Mouse (Mus musculus): ENCODE measurements around the gene Wdr66. TPM values are rescaled to one million over a fixed set of nuclear protein-coding genes. Genes with fewer than 3 reads are reported as not detected.

Gene Wdr66
- polyA plus RNA-seq, 1 experiment = 1.3 TPM

DNA sequence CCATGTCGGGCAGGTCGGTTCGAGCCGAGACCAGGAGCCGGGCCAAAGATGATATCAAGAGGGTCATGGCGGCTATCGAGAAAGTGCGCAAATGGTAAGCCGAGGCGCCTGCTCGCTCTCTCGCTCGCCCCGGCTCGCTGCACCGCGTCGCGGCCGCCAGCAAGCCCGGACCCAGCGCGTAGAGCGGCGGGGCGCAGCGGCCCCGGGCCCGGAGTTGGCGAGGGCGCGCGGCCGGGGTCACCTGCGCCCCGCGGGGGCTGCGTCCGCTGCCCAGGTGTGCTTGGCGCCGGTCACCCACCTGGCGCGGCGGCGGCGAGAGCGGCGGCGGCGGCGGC is 92.7 kb downstream of the Wdr66 start:
- H3K4me3 ChIP-seq (replicated peaks; ENCODE audit: insufficient read depth, low read depth, low read length) = peak overlapping the region; percentile 62
- H3K27ac ChIP-seq (ENCODE audit: insufficient read depth, low read length) = peak overlapping the region; percentile 68
- H3K27me3 ChIP-seq (ENCODE audit: control insufficient read depth, insufficient read depth, low read length) = no peaks in the 10 kb centered on the region
- H3K4me1 ChIP-seq (ENCODE audit: control insufficient read depth, insufficient read depth, low read length) = peaks cover 8% of the 10 kb centered on the region
- TF ChIP-seq POLR2A (IDR thresholded peaks at IDR 0.05; ENCODE audit: borderline replicate concordance, insufficient read depth, low read length) (no peak), CTCF (IDR thresholded peaks at IDR 0.05; ENCODE audit: borderline replicate concordance, insufficient read depth, low read depth, low read length) (no peak)
- 0% methylated on average over 34 of the region's 51 CpGs for WGBS
- DNase-seq = no peak

DNA sequence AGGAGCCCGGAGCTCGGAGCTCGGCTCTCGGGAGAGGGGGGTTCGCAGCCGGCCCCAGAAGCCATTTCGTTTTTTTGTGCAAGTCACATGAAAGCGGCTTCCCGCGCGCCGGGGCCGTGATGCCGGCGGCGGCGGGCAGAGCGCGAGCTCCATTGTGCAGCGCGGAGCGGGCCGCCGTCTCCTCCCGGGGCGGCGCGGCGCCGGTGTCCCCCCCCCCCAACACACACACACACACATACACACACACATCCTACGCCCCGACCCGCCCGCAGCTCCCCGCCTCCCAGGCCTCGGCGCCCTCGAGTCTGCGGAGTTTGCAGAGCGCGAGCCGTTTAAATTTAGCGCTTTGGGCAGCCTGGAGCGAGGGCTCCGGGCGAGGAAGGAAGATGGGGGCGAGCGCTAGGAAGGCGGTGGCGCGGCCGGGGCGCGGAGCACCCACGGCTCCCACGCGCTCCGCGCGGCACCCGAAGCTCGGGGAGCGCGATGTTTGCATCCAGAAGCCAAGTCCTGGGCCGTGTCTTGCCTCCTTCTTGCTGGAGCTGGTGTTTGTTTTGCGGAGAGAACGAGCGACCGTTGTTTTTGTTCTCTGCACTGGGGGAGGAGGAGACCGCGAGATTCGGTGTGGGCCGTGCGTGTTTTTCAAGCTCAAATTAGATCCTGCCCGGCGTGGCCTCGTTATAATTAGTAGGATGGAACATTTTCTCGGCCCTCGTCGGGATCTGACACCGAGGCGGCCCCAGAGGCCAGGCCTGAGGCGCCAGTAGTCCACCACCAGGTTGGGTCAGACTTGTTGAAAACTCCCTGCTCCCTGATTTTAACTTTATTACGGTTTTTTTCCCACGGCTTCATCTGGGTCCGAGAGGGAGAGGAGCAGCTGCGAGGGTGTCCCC is 93.3 kb downstream of the Wdr66 start:
- Histone ChIP-seq H3K4me3 (replicated peaks; ENCODE audit: insufficient read depth, low read depth, low read length) (peak overlapping the region; percentile 62), H3K27me3 (ENCODE audit: control insufficient read depth, insufficient read depth, low read length) (no peaks in the 10 kb centered on the region), H3K27ac (ENCODE audit: insufficient read depth, low read length) (peak overlapping the region; percentile 68), H3K4me1 (ENCODE audit: control insufficient read depth, insufficient read depth, low read length) (peaks cover 9% of the 10 kb centered on the region)
- TF ChIP-seq CTCF (IDR thresholded peaks at IDR 0.05; ENCODE audit: borderline replicate concordance, insufficient read depth, low read depth, low read length) = no peak
- TF ChIP-seq POLR2A (IDR thresholded peaks at IDR 0.05; ENCODE audit: borderline replicate concordance, insufficient read depth, low read length) = no peak
- peak; percentile 61 to 69 for DNase-seq
- under 1% methylated on average over 85 of the region's 87 CpGs for WGBS

DNA sequence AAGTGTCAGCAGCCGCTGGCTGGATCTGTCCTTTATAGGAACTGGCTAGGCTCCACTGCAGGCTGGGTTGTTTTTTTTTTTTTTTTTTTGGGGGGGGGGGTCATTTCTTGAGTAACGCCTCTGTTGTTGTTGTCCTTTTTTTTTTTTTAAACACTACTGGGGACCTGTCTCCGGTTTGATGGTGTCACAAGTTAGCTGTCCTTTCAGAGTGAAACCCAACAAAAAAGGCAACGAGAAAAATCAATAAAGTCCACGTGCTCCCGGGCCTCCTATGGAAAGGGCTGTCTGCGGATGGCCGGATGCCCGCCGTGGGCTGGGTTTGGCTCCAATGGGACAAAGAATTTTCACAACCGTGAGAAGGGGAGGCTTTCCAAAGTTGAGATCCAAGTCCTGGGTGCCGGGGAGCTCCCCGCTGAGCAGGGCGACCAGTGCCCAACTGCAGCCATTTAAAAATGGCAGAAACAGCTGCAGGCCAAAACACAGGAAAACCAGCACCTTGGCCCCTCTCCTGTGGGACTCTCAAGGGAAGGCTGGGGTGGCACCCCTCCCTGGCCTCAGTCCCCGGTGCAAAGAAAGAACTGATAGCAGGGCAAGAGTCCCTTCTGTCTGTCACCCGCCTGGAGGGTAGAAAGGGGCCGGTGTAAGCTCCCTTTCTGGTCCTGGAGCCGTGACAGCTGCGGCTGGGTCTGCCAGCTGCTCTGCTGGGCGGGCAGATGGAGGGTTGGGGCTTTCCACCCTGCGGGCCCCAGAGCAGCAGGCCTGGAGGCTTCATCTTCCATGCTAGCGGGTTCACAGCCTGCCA is 94.2 kb downstream of the Wdr66 start:
- WGBS = 2% methylated on average over 22 of the region's 22 CpGs
- Histone ChIP-seq H3K27me3 (ENCODE audit: control insufficient read depth, insufficient read depth, low read length) (no peaks in the 10 kb centered on the region), H3K4me1 (ENCODE audit: control insufficient read depth, insufficient read depth, low read length) (peaks cover 14% of the 10 kb centered on the region), H3K27ac (ENCODE audit: insufficient read depth, low read length) (peak overlapping the region; percentile 68; the same call in 1 of the 2 replicates), H3K4me3 (replicated peaks; ENCODE audit: insufficient read depth, low read depth, low read length) (peak overlapping the region; percentile 62)
- DNase-seq = peak; percentile 53 to 56
- TF ChIP-seq POLR2A (IDR thresholded peaks at IDR 0.05; ENCODE audit: borderline replicate concordance, insufficient read depth, low read length) = no peak
- no peak for TF ChIP-seq CTCF (IDR thresholded peaks at IDR 0.05; ENCODE audit: borderline replicate concordance, insufficient read depth, low read depth, low read length)

DNA sequence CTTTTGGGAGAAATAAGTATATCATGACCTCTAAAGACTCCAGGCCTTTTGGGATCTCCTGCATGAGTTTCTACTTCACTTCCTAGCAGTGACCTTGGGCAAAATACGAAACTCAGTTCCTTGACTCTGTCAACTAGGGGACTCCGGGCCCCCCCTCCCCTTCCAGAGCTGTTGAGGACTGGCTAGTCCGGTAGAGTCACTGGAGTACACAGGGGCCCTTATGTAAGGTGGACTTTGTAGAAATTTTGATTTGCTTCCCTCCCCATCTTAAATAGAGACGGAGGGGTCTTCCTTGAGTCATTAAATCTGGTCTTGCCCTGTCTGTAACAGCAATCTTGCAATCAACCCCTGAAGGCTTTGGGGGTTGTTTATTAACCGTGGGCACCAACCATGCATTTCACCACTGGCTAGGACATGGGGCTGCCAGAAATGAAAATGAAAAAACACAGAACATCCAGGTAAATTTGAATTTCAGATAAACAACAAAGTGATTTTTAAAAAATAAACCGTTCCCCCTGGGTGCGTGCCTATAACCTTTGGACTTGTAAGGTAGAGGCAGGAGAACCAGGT is 94.9 kb downstream of the Wdr66 start:
- TF ChIP-seq CTCF (IDR thresholded peaks at IDR 0.05; ENCODE audit: borderline replicate concordance, insufficient read depth, low read depth, low read length) (no peak), POLR2A (IDR thresholded peaks at IDR 0.05; ENCODE audit: borderline replicate concordance, insufficient read depth, low read length) (no peak)
- Histone ChIP-seq H3K4me3 (replicated peaks; ENCODE audit: insufficient read depth, low read depth, low read length) (peak overlapping the region; percentile 62), H3K4me1 (ENCODE audit: control insufficient read depth, insufficient read depth, low read length) (peaks cover 18% of the 10 kb centered on the region), H3K27me3 (ENCODE audit: control insufficient read depth, insufficient read depth, low read length) (no peaks in the 10 kb centered on the region), H3K27ac (ENCODE audit: insufficient read depth, low read length) (no peak overlapping the region)
- 60% methylated on average over 7 of the region's 7 CpGs for WGBS
- no peak for DNase-seq

GRCm38 (mm10) chr5:123347985-123348384 is 96.1 kb downstream of the Wdr66 start:
- TF ChIP-seq CTCF (IDR thresholded peaks at IDR 0.05; ENCODE audit: borderline replicate concordance, insufficient read depth, low read depth, low read length) = no peak
- no peak for TF ChIP-seq POLR2A (IDR thresholded peaks at IDR 0.05; ENCODE audit: borderline replicate concordance, insufficient read depth, low read length)
- peaks cover 30% of the 10 kb centered on the region for H3K4me1 ChIP-seq (ENCODE audit: control insufficient read depth, insufficient read depth, low read length)
- H3K27me3 ChIP-seq (ENCODE audit: control insufficient read depth, insufficient read depth, low read length) = no peaks in the 10 kb centered on the region
- no peak overlapping the region for H3K4me3 ChIP-seq (replicated peaks; ENCODE audit: insufficient read depth, low read depth, low read length)
- no peak for DNase-seq
- WGBS = 71% methylated on average over 2 of the region's 2 CpGs
- H3K27ac ChIP-seq (ENCODE audit: insufficient read depth, low read length) = no peak overlapping the region

DNA sequence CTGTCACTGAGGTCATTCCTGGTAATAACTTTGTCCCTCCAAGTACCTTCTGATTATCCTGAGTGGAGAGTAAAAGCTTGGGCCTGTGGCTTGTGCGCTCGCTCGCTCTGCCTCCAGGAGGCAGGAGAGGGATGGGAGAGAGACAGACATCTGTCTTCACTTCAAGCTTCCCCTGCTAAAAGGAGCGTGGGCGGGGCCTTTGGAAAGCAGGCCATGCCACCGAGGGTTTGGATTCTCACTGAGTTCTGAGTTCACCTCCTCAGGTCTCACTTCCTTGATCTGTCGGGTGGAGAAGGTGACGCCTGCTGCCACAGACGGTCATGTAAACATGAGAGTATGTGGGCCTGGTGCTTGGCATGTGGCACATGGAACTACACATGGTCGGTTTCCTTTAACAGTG is 98.5 kb downstream of the Wdr66 start:
- Histone ChIP-seq H3K27ac (ENCODE audit: insufficient read depth, low read length) (no peak overlapping the region), H3K27me3 (ENCODE audit: control insufficient read depth, insufficient read depth, low read length) (no peaks in the 10 kb centered on the region), H3K4me3 (replicated peaks; ENCODE audit: insufficient read depth, low read depth, low read length) (no peak overlapping the region), H3K4me1 (ENCODE audit: control insufficient read depth, insufficient read depth, low read length) (peaks cover 28% of the 10 kb centered on the region)
- TF ChIP-seq CTCF (IDR thresholded peaks at IDR 0.05; ENCODE audit: borderline replicate concordance, insufficient read depth, low read depth, low read length) (peak; percentile 21; the same call in 1 of the 2 replicates), POLR2A (IDR thresholded peaks at IDR 0.05; ENCODE audit: borderline replicate concordance, insufficient read depth, low read length) (no peak)
- WGBS = 33% methylated on average over 10 of the region's 10 CpGs
- peak in 1 of 2 experiments; percentile 40 for DNase-seq

- Histone ChIP-seq H3K27ac (ENCODE audit: insufficient read depth, low read length) (no peak overlapping the region), H3K4me3 (replicated peaks; ENCODE audit: insufficient read depth, low read depth, low read length) (no peak overlapping the region), H3K4me1 (ENCODE audit: control insufficient read depth, insufficient read depth, low read length) (peaks cover 24% of the 10 kb centered on the region), H3K27me3 (ENCODE audit: control insufficient read depth, insufficient read depth, low read length) (no peaks in the 10 kb centered on the region)
- no peak for DNase-seq
- TF ChIP-seq CTCF (IDR thresholded peaks at IDR 0.05; ENCODE audit: borderline replicate concordance, insufficient read depth, low read depth, low read length) (no peak), POLR2A (IDR thresholded peaks at IDR 0.05; ENCODE audit: borderline replicate concordance, insufficient read depth, low read length) (no peak)
- WGBS = 84% methylated on average over 11 of the region's 11 CpGs
Measured at GRCm38 (mm10) chr5:123355918-123356317, 104.0 kb downstream of the Wdr66 start.
